Mouse (Mus musculus): ENCODE measurements at regions not wholly inside any gene's neighbourhood (a gene's known extent, or its start where the extent isn't known, plus 50 kb on each side); places are given as distances from the start of the nearest gene placed in this dataset.

DNA sequence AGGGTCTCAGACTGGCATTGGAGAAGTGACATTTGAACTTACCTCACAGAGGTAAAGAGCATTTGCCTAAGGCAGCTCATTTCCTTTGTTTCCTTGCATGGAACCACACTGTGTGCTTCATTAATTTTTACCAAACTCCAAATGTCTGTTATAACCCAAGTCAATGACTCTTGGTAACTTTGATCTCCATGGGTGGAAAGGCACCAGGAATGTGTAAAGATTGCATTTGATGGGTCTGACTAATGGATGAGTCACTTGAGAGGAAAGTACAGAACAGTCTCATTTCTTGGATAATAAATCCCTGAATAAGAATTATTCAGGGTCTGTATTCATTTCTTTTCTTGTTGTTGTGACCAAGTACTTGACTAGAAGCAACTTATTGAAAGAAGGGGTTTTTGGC is 97.3 kb upstream of the Rab11fip2 start:
- no peak for DNase-seq (ENCODE audit: low spot score in 2 of 2)

DNA sequence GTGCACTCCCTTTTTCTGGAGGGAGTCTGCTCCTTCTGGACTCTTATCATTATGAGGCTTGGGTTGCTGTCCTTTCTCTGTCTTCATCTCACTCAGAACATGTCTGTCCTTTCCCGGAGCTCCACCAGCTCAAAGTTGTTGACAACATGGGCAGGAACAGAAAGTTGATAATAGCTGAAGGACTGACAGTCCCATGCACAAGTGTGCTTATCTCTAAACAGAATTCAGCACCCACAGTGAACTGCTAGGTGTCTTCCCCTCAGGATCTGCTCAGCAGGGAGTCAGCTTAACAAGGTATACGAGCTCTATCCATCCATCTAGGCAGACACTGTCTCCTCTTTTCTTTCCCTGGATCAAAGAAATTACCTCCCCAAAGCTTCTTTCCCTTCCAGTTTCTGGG is 89.2 kb upstream of the Rab11fip2 start:
- DNase-seq (ENCODE audit: low spot score in 2 of 2) = no peak

DNA sequence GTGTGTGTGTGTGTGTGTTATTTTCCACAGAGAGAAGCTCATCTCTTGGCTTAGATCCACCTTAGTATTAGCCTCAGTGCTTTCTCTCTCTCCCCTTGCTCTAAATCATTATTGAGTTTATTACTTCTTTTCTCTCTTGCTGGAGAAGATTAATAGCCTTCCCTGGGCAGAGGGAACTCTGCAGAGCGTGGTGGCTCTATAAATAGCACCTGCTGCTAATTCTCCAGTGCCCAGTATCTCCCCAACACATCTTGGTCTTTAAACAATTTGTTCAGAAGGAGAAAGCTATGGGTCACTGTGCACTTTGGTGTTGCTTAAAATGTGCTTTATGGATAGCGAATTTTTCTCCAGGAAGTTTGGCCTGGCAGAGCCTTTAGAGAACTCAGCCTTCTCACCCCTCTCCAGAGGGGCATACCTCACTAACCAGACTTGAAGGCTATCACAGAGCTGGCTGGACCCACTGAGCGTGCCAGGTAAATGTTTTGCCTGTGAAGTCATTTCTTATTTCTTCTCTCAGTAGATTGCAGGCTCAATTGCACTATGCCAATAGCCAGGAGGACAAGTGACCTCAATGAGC is 86.8 kb upstream of the Rab11fip2 start:
- DNase-seq (ENCODE audit: low spot score in 2 of 2) = no peak

DNA sequence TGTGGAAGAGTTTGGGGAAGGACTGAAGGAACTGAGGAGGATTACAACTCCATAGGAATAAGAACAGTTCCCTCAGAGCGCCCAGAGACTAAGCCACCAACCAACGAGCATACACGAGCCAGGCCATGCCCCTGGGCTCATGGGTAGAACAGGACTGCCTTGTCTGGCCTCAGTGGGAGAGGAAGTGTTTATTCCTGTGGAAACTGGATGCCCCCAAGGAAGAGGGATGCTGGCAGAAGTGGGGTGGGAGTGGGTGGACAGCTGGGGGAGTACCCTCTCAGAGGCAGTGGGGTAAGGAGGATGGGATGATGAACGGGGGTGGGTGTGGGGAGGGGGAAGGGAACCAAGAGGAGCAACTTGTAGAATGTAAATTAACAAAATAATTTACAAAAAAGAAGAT is 86.3 kb upstream of the Rab11fip2 start:
- no peak for DNase-seq (ENCODE audit: low spot score in 2 of 2)

DNA sequence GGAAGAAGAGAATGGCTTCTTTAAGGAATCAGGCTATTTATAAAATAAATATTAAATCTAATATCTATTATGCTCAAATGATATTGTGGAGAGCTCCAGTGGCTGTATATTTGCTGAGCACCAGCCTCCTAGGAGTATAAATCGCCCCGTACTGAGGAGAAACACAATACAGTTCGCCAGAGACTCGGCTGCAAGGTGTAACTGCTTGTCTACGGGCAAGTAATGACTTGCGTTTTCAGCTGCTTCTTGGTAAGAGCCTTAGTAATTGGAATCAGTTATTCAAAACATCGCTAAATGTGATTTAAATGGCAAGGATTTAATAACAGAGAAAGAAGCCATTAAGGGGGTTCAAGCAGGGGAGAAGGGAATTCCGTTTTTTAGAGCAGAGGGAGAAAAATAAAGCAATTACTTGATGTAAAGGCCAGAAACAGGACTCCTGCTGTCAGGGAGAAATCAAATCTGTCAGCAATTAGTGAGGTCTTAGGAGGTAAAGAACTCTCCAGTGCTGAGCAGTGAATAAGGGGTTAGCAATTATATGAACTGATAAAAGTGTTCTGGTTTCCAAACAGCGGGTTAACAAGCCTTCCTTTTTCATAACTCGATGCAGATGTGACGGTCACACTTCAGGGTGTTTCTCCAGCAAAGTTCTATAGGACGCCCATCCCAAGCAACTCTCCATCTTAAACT is 72.3 kb upstream of the Rab11fip2 start:
- DNase-seq (ENCODE audit: low spot score in 2 of 2) = no peak

DNA sequence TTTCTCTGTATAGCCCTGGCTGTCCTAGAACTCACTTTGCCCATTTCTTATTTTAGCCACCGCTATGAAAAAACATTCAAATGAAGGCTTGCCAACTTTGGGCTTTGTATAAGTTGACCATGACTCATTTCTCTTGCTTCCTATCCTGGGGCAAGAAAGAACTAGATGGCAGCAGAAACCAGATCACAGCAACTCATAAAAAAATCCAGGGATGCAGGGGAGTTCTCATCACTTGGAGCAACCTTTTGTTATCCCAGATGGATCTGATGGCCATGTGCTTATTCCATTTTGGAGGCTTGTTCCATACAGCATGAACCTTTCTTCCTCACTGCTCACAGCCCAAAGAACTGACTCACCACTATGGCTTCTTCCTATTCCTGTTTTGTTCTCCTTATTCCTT is 52.1 kb upstream of the Rab11fip2 start:
- no peak for DNase-seq (ENCODE audit: low spot score in 2 of 2)
